Mouse (Mus musculus) skeletal muscle tissue, adult 2 months (tissue): Measurements from ENCODE around the gene Zfp260.
"Not testable (repeated sequence)": the region's sequence is repeated elsewhere in the genome, so short reads cannot be mapped to it uniquely, and the experiment has no call there.

Source experiments
- DNase-seq: peaks from one replicate; pipeline ENCODE4 v3.0.0-alpha.2; 2012; ENCODE audit warnings: low read depth, low spot score

The Zfp260 gene

GRCm38 (mm10) chr7:30094646-30095429 is at the start of gene Zfp260:
Gene Zfp260 (plus strand): TSS chr7:30094777.
- peak; percentile 87 for DNase-seq

DNA sequence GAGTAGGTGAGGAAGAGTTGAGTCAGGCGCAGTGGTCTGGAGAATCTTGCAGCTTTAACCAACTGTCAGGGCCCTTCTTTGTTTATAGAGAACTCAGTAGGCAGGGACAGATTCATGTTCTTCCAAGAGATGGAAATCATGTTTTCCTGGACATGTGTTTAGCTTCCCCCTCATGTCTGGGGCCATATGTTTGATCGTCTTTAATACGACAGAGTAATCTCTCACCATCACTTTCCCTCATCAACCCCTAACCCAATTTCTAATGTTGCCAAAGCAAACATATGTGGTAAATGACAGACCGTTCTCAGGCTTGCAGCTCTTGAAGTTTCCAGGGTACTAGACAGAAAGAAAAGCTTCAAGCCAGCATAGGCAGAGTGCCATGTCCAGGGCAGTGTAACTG is 46.5 kb upstream of the Zfp260 start:
- DNase-seq = no peak

GRCm38 (mm10) chr7:30050882-30051548 is 43.6 kb upstream of the Zfp260 start, which contains the start of gene Zfp14:
Gene Zfp14 (minus strand): TSS chr7:30051380.
- peak; percentile 75 for DNase-seq

- no peak for DNase-seq
Measured at GRCm38 (mm10) chr7:30053591-30053990, 41.0 kb upstream of the Zfp260 start.

GRCm38 (mm10) chr7:30060341-30060740 is 34.2 kb upstream of the Zfp260 start:
- peak; percentile 15 for DNase-seq

DNA sequence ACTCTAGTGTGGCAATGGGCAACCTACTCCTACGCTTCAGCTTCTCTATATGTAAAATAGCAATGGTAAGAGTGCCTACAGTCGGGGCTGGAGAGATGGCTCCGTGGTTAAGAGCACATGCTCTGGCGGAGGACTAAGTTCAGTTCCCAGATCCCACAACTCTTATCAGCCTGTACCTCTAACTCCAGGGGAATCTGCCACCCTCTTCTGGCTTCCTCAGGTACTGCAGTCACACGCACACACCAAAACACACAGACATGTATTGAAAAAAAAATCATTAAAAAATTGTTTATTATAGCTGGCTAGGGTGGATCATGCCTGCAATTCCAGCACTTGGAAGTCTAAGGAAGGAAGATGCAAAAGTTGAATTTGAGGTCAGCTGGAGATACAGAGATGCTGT is 32.1 kb upstream of the Zfp260 start:
- no peak for DNase-seq

- no peak for DNase-seq
Measured at GRCm38 (mm10) chr7:30064622-30065021, 30.0 kb upstream of the Zfp260 start.

DNA sequence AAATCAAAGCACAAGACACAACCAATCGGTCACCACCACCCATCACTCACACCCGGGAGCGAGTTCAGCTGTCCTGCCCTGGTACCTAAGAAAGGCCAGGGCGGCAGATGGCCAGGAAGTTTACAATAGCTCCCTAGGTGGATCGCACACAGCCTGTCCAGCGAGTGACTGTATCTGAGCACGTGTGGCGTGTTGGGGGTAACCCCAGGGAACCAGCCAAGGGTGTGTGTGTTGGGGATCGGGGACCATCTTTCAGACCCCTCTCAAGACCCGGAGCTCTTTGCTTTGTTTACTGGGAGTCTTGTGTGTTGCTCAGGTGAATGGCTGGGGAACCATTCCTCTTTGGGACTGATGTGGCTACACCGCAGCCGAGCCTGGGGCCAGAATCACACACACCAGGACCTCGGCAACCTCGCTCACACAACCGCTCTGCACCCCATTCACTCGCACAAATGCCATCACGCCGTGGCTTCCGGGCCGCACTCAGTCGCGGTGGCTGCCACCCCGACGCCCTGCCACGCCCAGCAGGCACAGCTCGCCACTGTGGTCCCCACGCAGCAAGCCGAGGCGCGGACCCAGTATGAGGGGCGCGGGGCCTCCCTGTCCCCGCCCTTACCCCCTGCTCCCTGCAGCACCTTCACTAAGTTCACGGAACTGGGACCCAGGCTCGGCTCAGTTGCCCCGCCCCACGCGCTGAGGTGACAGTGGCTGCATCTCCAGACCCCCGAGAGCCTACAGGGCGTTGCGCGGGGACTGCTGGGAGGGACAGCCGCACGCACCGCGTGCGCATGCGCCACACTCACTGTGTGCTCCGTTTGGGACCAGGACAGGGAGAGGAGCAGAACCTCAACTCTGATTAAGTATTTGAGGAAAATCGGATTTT is 22.2 kb upstream of the Zfp260 start, which contains the start of gene Zfp82:
Gene Zfp82, minus strand, starts transcription at position 755 of the 883 bp plus-strand sequence.
- peak; percentile 90 for DNase-seq

DNA sequence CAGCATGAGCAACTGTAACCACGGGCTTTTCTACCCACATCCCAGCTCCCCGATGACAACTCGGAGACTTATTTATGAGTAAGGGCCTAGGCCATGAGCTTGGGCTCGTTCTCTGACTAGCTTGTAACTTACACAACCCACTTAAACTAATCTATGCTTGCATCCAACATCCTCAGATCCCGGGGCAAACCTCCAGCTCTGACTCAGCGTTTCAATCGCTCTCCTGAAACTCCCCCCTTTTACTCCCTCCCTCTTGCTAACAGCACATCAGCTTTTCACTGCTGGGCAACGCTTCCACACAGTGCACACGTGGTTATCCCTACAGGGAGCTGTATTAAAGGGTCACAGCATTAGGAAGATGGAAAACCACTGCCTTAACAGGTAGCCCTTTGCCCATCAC is 8.1 kb upstream of the Zfp260 start:
- no peak for DNase-seq

DNA sequence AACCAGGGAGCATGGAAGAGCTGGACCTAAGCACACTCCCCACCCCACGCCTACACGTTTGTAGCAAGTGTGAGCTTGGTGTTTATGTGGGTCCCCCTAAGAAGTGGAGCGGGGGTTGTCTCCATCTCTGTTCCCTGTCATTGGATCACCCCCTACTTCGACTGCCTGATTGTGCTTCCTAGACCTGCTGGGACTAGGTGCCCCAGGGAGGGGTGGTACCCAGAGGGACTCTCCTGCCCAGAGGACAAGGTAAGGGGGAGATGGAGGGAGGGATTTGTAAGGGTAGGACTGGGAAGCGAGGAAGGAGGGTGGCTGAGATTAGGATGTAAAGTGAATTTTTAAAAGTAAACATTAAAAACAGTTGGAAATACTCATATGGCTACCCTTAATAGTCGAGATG is 5.2 kb upstream of the Zfp260 start:
- DNase-seq = no peak

- peak; percentile 98 for DNase-seq
Measured at GRCm38 (mm10) chr7:30090092-30090969, 4.2 kb upstream of the Zfp260 start, which contains the start of the genes Gm26920 and Zfp566. Gene Gm26920 (minus strand): TSS chr7:30090410. Gene Zfp566 (minus strand): TSS chr7:30090527.

- DNase-seq = no peak
Measured at GRCm38 (mm10) chr7:30090970-30091585, 3.5 kb upstream of the Zfp260 start.

DNA sequence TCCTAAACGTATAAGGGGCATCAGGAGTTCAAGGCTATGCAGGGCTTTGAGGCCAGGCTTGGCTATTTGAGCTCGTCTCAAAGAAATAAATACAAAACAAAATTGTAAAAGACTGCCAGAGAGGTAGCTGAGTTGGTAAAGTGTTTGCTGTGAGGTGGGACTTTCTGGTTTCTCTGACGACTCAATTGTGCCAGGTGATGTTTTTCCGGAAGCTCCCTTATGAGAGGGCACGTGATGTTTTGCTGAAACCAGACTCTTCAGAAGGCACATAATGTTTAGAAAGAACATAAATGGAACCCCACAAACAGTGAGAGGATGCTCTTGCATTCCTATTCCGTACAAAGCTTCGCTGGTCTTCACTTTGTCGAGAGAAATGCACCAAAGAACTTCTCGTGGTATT is 1.9 kb upstream of the Zfp260 start:
- DNase-seq = no peak

GRCm38 (mm10) chr7:30093918-30094415 is 610 bp upstream of the Zfp260 start:
- DNase-seq = no peak

DNA sequence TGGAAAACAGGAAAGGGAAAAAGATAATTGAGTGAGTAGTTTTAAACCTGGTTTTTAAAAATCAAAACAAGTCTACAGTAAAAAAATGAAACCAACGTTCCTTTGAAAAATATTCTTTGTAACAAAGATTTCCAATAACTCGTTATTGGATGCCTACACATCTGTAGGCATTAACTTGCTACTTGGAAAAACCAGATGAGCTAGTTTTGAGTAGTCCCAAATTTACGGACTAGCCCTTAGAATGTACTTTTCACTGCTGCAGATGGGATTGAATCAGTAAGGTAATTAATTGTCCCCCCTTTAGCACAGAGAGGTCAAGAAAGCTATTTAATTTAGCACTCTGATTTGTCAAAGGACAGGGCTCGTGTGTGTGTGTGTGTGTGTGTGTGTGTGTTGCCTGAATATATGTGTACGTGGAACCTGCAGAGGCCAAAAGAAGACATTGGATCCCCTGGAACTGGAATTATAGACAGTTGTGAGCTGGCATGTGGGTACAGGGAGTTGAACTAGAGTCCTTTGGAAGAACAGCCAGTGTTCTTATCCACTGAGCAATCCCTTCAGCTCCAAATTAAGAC is 1.1 kb downstream of the Zfp260 start:
- no peak for DNase-seq

DNA sequence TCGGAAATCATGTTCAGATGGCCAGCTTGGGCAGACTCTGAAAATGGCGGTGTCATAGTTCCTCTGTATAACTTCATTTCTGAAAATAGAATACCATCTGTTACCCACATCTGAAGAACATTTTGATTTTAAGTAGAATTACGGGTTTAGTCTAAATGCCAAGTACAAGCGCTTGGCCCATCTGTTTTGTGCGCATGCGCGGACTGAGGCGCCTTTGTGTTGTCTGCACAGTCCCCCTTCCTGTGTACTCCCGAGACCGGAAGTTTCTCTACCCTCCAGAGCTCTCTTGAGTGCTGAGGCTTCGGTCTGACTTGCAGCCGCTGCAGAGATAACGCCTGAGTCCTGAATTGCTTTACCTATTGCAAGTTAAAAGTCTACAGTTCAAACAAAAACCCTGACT is 4.7 kb downstream of the Zfp260 start:
- no peak for DNase-seq

GRCm38 (mm10) chr7:30116076-30116475 is 21.5 kb downstream of the Zfp260 start:
- DNase-seq = no peak

- not testable (repeated sequence) for DNase-seq
Measured at GRCm38 (mm10) chr7:30117935-30118334, 23.4 kb downstream of the Zfp260 start.

- DNase-seq = peak; percentile 73
Measured at GRCm38 (mm10) chr7:30121308-30122187, 27.0 kb downstream of the Zfp260 start, which contains the start of gene Zfp382. Gene Zfp382 (plus strand): TSS chr7:30121942.
